Mouse (Mus musculus) intestine, postnatal 0 days (tissue): ENCODE results near the gene Gstt2. TPM values are rescaled to one million over a fixed set of nuclear protein-coding genes. Genes with fewer than 3 reads are reported as not detected.

Experiments
- ATAC-seq: fragments of 200-750 bp; cut with Nextera tagmentation; 2 replicates; pipeline ENCODE4 v1.8.0; 2017; ENCODE audit warnings: mild to moderate bottlenecking, moderate TSS enrichment, moderate library complexity
- H3K27ac ChIP-seq: fragments of 300-500 bp; sonication (generic); 2 replicates; pipeline ENCODE4 v1.5.1; 2014; ENCODE audit warnings: mild to moderate bottlenecking, low read depth, low read length, moderate library complexity
- H3K27me3 ChIP-seq: fragments of 300-500 bp; sonication (generic); replicated peaks from 2 replicates; pipeline ENCODE4 v1.6.1; 2014; ENCODE audit warnings: low read length, mixed read lengths; ENCODE audit not compliant: control insufficient read depth, insufficient read depth
- H3K36me3 ChIP-seq: fragments of 300-500 bp; sonication (generic); 2 replicates; pipeline ENCODE4 v1.6.1; 2014; ENCODE audit warnings: mild to moderate bottlenecking, moderate library complexity; ENCODE audit not compliant: control insufficient read depth, insufficient read depth
- H3K4me1 ChIP-seq: fragments of 300-500 bp; sonication (generic); replicated peaks from 2 replicates; pipeline ENCODE4 v1.6.1; 2014; ENCODE audit warnings: antibody characterized with exemption, low read length, mixed read lengths; ENCODE audit not compliant: control insufficient read depth, insufficient read depth
- H3K4me2 ChIP-seq: fragments of 300-500 bp; sonication (generic); replicated peaks from 2 replicates; pipeline ENCODE4 v1.6.1; 2014; ENCODE audit warnings: low read depth, mild to moderate bottlenecking, moderate library complexity
- H3K4me3 ChIP-seq: fragments of 300-500 bp; sonication (generic); 2 replicates; pipeline ENCODE4 v1.5.1; 2014; ENCODE audit warnings: low read depth, low read length
- H3K9ac ChIP-seq: fragments of 300-500 bp; sonication (generic); 2 replicates; pipeline ENCODE4 v1.6.1; 2014; ENCODE audit warnings: mild to moderate bottlenecking, low read depth, low read length
- H3K9me3 ChIP-seq: fragments of 300-500 bp; sonication (generic); 2 replicates; pipeline ENCODE4 v1.6.1; 2016; ENCODE audit warnings: mixed run types; ENCODE audit not compliant: control insufficient read depth
- CTCF ChIP-seq: sonication (generic); IDR thresholded peaks from 2 replicates; pipeline ENCODE4 v1.5.1; 2016; ENCODE audit warnings: low read depth, mild to moderate bottlenecking, control low read depth, antibody characterized with exemption, moderate library complexity
- WGBS: fragments of 180-500 bp; shearing (Covaris S2); extraction: QIAGEN DNeasy Blood & Tissue Kit; methylation state at CpG from one replicate; pipeline ENCODE4 v1.1.7; 2014; 5-methylcytosine and 5-hydroxymethylcytosine counted together
- polyA plus RNA-seq: library from polyadenylated mRNA; unstranded; fragments of >200 nt; fragmentation: Nextera tagmentation; extraction: Ambion mirVana; gene quantifications from 2 replicates; pipeline ENCODE4 v1.2.1, GENCODE M21; 2015

Gene Gstt2
- polyA plus RNA-seq, 1 experiment from 2014 or later = 74.4 TPM

DNA sequence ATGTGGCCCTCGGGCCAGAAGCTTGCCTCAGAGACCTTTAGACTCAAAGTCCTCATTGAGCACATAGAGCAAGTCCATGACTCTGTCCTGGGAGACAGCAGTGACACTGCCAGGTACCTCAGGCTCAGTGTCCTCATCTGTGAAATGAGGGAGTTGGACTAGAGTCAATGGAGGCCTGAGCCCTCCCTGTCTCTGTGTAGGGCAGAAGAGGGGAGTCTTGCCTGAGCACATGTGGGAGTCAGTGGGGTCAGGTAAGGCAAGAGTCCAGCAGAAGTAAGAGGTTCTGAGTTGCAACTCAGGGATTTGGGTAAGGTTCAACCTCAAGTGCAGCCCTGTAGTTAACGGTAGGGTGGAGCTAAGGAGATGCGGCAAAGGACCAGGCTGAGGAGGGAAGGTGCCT, 19.8 kb upstream of the Gstt2 start:
- 61% methylated on average over 3 of the region's 3 CpGs for WGBS
- H3K27ac ChIP-seq = no peak overlapping the region; the same call in 1 of the 2 replicates
- no peak overlapping the region for H3K4me3 ChIP-seq
- H3K9me3 ChIP-seq = no peaks in the 10 kb centered on the region
- H3K36me3 ChIP-seq = peaks cover 7% of the 10 kb centered on the region; the same call in 1 of the 2 replicates
- H3K9ac ChIP-seq = no peak overlapping the region
- no peak for TF ChIP-seq CTCF
- H3K4me1 ChIP-seq = peaks cover 2% of the 10 kb centered on the region; the same call in 1 of the 2 replicates
- no peaks in the 10 kb centered on the region for H3K27me3 ChIP-seq
- no peak for ATAC-seq
- H3K4me2 ChIP-seq = no peak overlapping the region

DNA sequence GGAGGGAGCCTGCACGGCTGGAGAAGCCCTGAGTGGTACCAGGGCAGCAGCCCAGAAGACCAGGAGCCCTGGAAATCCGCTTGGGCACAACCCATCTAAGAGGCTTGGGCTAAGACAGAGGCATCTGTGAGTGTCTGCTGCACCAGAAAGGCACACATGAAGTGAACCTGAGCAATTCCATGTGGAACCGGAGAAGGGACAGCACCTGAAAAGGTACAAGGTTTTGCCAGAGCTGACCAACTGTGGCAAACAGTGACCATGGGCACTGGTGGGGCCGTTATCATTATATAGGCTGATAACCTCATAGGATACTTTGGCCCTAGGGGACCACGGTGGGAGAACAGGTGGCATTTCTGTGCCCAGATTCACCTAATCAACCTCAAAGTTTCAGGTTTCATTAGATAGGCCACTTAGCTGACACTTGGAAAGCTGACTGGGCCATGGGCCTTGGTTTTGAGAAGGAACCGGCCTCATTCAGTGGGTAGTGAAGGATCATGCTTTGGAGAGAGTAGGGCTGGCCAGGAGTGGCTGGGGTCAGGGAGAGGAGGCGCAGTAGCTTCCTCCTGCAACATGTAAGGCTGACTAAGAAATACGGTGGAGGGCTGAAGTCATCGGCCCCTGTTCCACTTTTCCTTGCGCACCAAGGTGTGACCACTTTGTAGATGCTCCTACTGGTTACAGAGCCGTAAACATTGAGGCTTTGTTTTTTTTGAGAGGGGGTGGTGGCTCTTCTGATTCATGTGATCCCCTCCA, 19.1 kb upstream of the Gstt2 start:
- Histone ChIP-seq H3K4me1 (peaks cover 2% of the 10 kb centered on the region; the same call in 1 of the 2 replicates), H3K9me3 (no peaks in the 10 kb centered on the region), H3K27me3 (no peaks in the 10 kb centered on the region), H3K9ac (no peak overlapping the region), H3K4me2 (no peak overlapping the region), H3K36me3 (peaks cover 7% of the 10 kb centered on the region; the same call in 1 of the 2 replicates), H3K27ac (no peak overlapping the region; the same call in 1 of the 2 replicates), H3K4me3 (no peak overlapping the region)
- no peak for TF ChIP-seq CTCF
- no peak for ATAC-seq
- WGBS = 76% methylated on average over 11 of the region's 11 CpGs

DNA sequence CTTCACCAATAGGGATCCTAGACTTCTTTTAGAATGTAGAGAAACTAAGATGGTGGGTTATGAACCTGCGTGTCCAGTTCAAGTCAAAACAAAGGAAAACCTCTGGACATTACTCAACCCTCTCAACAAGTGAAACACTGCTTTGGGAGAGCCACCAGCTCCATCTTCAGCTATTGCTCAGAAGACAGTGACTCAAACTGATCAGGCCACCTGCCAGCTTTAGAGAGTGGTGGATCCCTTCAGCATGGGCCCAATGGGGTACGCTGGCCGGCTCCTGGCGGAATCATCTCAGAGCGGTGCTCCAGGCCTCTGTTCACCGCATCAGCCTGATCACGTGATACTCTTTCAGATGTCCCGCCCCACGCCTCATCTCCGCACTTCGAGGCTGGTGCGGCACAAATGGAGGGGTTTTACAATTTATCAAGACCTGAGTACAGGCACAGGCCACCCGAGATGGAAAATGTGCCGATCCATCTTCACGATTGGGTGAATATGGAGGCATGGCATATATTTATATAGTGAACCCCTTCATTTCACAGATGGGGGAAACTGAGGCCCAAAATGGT, 18.3 kb upstream of the Gstt2 start:
- Histone ChIP-seq H3K36me3 (peaks cover 7% of the 10 kb centered on the region; the same call in 1 of the 2 replicates), H3K9me3 (no peaks in the 10 kb centered on the region), H3K27ac (no peak overlapping the region), H3K4me2 (no peak overlapping the region), H3K27me3 (no peaks in the 10 kb centered on the region), H3K4me1 (peaks cover 2% of the 10 kb centered on the region; the same call in 1 of the 2 replicates), H3K4me3 (no peak overlapping the region), H3K9ac (no peak overlapping the region)
- TF ChIP-seq CTCF = no peak
- 89% methylated on average over 15 of the region's 15 CpGs for WGBS
- no peak for ATAC-seq

DNA sequence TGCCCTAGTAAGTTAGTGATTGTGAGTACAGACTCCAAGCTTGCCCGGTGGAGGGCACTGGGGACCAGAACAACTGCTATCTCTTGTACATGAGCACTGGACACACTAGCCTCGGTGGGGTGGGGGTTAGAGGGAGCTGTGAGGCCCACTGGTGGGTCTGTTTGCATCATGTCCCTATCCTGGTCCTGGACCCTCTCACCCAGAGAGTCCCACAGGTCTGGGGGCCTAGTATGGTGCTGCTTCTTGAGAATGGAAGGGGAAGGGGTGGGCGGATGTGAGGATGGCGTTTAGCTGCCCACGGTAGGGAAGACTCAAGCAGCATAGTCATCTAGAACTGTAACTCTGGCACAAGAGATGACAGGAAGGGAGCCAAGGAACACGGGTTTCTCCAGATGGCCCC, 17.6 kb upstream of the Gstt2 start:
- Histone ChIP-seq H3K4me1 (peaks cover 2% of the 10 kb centered on the region; the same call in 1 of the 2 replicates), H3K9me3 (no peaks in the 10 kb centered on the region), H3K27me3 (no peaks in the 10 kb centered on the region), H3K9ac (no peak overlapping the region), H3K4me2 (no peak overlapping the region), H3K36me3 (peaks cover 7% of the 10 kb centered on the region; the same call in 1 of the 2 replicates), H3K27ac (no peak overlapping the region), H3K4me3 (no peak overlapping the region)
- WGBS = 87% methylated on average over 6 of the region's 6 CpGs
- TF ChIP-seq CTCF = no peak
- ATAC-seq = no peak

DNA sequence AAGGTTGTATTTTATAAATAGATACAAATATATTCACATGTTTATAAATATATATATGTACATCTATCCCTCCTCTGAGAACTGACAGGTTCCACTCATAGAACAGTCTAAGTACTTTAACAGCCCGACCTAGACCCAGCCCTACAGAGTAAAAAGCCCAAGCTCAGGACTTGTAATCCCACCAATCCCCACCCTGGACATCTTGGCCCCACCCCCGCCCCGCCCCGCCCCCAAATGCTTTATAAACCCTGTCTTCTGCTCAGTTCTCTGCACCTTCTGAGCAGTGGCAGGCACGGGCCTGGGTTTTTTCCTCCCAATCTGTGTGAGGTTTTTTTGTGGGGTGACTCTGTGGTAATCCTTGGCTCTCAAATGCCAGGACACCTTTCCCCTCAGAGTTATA, 16.9 kb upstream of the Gstt2 start:
- no peak overlapping the region for H3K27ac ChIP-seq
- H3K4me1 ChIP-seq = peaks cover 1% of the 10 kb centered on the region; the same call in 1 of the 2 replicates
- H3K9me3 ChIP-seq = no peaks in the 10 kb centered on the region
- no peak overlapping the region for H3K9ac ChIP-seq
- H3K27me3 ChIP-seq = no peaks in the 10 kb centered on the region
- H3K4me3 ChIP-seq = no peak overlapping the region
- H3K36me3 ChIP-seq = peaks cover 7% of the 10 kb centered on the region; the same call in 1 of the 2 replicates
- TF ChIP-seq CTCF = no peak
- no peak overlapping the region for H3K4me2 ChIP-seq
- ATAC-seq = no peak
- 56% methylated on average over 5 of the region's 5 CpGs for WGBS

DNA sequence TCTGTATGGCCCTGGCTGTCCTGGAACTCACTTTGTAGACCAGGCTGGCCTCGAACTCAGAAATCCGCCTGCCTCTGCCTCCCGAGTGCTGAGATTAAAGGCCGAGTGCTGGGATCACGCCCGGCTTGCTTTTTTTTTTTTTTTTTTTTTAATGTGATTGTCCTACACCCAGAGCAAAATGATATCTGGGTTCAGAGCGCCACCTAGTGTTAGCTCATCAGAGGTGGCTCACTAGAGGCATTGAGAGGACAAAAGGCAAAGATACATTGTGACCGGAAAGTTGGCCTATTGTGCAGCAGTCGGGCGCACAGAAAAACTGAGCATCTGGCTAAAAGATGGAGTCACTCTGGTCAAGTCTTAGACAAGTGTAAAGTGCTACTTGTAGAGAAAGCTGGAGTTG, 16.2 kb upstream of the Gstt2 start:
- Histone ChIP-seq H3K27me3 (no peaks in the 10 kb centered on the region), H3K27ac (no peak overlapping the region), H3K4me1 (no peaks in the 10 kb centered on the region), H3K36me3 (peaks cover 7% of the 10 kb centered on the region; the same call in 1 of the 2 replicates), H3K4me2 (no peak overlapping the region), H3K9ac (no peak overlapping the region), H3K9me3 (no peaks in the 10 kb centered on the region), H3K4me3 (no peak overlapping the region)
- peak; percentile 84 for TF ChIP-seq CTCF
- ATAC-seq = peak; percentile 72
- WGBS = 27% methylated on average over 10 of the region's 10 CpGs
